Mouse (Mus musculus): ENCODE data around the gene Tnfsf13.
A peak's percentile ranks its signal among the peaks of the same experiment; 100 is the strongest.

DNA sequence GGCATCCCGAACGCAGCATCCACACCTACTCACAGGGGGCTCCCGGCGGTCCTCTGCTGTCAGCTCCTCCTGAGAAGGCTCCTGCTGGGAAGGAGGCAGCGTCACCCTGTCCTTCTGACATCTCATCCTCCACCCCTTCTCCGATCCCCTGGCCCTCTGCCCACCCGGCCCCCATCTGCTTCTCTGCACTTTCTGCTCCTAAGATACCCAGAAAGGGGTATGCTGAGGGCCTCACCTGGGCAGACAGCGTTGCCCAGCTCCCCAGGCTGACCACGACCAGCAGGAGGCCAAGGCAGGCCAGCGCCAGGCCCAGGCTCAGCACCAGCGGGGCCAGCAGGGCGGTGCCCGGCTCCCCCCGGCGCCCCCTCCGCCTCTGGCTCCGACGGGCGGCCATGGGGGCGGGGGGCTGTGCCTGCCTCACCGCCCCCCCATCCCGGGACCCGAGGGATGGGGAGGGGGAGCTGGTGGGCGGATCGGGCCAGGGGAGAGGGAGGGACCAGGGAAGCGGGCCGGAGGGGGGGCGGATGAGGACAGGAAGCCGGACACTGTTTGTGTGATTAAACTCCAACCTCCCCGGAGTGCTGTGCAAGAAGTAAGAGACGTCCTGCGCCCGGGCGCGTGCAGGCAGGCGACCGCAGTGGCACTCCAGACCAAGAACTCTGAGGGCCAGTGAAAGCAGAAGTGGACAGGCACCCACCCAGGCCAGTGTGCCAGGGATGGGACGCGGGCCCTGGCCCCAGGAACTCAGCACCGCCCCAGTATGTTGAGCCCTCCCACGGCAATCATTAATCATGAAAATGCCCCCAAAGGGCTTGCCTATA lies 10.0 kb upstream of the Tnfsf13 start, which contains the start of the genes Tnfsf12 and Tnfsfm13:
- TF ChIP-seq CTCF (IDR thresholded peaks at IDR 0.05; ENCODE audit: low read depth, low read length) (peak; percentile 37; the same call in 1 of the 2 replicates), POLR2A (IDR thresholded peaks at IDR 0.05; ENCODE audit: extremely low read depth, insufficient read depth, low read length) (peak; percentile 57; the same call in 1 of the 2 replicates)

All from liver, adult 2 months (tissue).